Mouse (Mus musculus): ENCODE measurements around the gene B230118H07Rik.

B230118H07Rik gene

DNA sequence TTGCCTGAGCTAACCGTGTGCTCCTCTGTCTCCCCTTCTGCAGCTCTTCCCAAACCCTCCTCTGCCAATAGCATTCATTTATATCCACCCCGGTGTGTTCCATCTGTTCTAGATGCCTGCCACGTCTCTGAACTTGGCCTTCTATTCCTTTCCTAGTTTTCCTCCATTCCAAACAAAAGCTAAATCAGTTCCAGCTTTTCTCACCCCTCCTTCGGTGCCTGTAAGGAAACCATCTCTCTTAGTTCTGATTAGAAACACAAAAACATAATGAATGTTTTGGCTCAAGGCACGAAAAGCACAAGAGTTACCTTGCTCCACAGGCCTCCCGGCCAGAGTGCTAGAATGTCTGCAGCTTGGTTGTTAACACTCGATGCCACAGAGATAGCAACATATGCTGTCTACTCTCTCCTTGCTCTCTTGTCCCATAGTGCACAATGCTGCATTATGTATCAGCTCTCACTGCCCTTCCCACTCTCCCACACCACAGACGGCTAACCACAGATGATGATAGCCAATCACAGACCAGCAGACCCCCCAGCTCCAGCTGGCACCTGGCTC, at the start of gene B230118H07Rik, which contains the start of gene Rag1:
Gene B230118H07Rik, minus strand, starts transcription at position 419 of the 558 bp plus-strand sequence.
Gene Rag1, minus strand, starts transcription at position 388 of the 558 bp plus-strand sequence.
- no peak for DNase-seq (ENCODE audit: inconsistent age in 2 of 2, low spot score in 1 of 2)

DNA sequence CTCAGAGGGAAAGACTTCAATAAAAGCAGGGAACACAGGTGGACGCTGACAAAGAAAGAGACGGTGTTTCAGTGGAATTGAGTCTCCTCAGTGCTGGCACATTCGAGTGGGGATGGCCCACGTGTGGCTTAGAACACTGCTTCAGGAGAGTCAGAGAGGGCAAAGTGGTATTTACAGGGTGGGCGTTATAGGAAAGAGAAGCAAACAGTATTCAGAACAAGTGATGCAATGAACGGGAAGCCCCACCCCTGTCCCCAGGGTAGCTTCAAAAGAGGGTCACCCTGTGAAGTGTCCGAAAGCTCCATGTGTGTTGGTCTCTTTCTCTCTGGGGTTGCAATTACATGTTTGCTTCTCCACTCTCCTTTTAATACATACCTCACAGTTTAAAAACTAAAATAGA, 46.3 kb upstream of the B230118H07Rik start:
- no peak for DNase-seq (ENCODE audit: inconsistent age in 2 of 2, low spot score in 1 of 2)

DNA sequence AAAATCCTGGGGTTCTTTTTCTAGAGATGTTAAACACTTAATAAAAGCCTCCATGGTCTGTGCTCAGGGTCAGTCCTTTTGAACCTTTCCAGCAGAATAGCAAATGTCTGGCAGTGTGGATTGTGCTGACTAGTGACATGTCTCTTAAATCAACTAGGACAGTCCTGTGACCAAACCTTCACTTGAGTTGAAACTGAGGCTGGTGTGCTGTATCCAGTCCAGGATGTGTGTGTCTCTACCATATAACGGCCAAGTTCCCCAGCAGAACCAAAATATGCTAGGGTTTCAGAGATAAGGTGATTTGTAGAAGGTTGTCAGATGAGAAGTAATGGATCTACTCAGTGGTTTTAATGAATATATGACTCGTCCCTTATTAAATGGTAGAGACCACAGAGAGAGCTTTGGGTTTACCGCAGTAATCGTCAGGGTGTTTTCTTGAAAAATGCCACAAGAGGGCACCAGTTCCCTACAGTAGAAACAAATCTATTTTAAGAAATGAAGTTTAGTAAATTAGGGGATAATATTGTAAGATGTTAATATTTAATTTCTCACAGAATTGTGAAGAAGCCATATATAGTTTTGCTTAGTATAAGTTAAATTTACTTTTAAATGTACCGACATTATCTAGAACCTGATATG, 44.4 kb upstream of the B230118H07Rik start:
- peak in 1 of 2 experiments; percentile 65 for DNase-seq (ENCODE audit: inconsistent age in 2 of 2, low spot score in 1 of 2)

DNA sequence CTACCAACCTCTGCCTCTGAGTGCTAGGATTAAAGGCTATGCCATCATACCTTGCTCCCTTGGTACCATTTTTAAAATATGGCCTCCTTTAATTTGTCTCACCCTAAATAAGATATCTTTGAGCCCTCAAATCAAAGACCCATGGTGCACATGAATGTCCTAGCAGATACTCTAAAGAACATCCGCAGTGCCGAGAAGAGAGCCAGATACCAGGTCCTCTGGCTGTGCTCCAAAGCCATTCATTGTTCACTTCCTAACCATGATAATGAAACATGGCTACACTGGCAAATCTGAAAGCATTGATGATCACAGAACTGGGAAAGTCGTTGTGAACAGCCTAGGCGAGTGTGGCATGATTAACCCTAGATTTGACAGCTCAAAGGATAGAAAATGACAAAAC, 43.7 kb upstream of the B230118H07Rik start:
- no peak for DNase-seq (ENCODE audit: inconsistent age in 2 of 2, low spot score in 1 of 2)

DNA sequence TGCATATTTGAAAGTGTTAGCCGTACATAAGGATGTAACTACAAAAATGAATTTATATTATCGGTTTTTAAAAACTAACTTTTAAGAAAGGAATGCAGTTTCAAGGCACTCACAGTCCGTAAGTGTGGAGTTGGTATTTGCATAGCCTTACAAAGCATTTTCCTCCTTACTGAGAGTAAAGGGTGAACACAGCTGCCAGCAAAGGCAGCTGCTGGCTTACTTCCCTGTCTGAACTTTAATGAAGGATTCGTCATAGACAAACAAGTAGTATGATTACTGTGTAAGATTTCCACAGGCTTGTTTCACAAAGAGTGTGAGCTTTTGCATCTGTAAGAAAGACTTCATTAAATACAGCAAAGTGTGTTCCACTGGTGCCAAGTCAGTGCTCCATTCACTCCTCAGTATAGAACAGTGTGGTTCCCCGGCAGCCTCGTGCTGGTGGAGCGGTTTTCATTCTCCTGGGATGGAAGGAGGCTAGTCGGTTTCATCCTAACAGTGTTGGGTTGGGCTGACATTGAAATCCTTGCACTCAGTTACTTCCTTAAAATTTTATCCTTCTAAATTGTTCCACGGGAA, 41.0 kb upstream of the B230118H07Rik start:
- DNase-seq (ENCODE audit: inconsistent age in 2 of 2, low spot score in 1 of 2) = no peak

DNA sequence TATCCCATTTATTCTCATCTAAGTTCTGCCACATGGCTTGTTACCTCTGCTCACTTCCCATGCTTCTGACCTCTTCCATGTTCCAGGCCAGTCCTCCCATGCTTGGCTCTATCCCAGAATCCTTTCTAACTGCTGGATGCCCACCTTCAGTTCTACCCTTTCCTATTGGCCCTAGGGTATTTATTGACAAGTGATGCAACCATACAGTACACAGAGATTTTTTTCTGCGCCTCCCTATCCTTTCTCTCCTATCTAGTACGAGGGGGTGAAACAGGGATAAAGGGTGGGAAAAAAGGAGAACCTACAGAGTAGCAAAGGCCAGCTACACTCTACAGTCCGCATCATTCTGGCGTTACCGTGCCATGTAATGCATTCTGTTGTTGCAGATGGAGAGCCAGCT, 38.7 kb upstream of the B230118H07Rik start:
- no peak for DNase-seq (ENCODE audit: inconsistent age in 2 of 2, low spot score in 1 of 2)

DNA sequence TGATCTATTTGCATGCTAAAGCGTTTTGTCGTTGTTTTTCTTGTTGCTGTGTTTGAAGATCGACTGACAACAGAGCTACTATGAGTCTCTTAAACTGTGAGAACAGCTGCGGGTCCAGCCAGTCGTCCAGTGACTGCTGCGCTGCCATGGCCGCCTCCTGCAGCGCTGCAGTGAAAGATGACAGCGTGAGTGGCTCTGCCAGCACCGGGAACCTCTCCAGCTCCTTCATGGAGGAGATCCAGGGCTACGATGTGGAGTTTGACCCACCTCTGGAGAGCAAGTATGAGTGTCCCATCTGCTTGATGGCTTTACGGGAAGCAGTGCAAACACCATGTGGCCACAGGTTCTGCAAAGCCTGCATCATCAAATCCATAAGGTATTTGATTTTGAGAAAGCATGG, 35.1 kb upstream of the B230118H07Rik start:
- peak in 1 of 2 experiments; percentile 36 for DNase-seq (ENCODE audit: inconsistent age in 2 of 2, low spot score in 1 of 2)

DNA sequence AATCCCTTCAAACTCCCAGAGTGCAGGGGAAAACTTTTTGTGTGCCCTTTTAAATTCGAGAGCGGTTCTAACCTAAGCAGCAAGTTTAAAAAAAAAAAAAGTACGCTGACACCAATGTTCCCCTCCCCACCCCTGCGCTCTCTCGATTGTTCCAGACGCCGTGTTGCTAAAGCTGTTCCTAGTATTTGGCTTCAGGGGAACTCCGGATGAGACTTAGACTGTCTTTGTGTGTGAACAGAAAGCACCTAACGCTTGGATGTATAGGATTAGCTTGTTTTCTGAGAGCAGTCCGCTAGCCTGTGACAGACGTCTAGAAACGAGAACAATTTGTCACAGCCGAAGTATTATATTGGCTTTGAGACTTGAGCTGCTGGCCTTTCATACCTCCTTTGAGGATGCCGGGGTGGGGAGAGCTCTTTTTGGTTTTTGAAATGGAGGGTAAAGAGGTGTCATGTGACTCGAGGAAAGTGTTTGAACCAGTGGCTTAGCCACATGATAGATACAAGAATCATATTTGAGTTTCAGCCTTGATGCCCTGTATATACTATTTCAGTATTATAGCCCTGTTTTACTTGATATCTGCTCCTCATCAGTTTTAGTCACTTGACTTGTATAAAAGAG, 29.9 kb upstream of the B230118H07Rik start:
- DNase-seq (ENCODE audit: inconsistent age in 2 of 2, low spot score in 1 of 2) = peak in 1 of 2 experiments; percentile 65

DNA sequence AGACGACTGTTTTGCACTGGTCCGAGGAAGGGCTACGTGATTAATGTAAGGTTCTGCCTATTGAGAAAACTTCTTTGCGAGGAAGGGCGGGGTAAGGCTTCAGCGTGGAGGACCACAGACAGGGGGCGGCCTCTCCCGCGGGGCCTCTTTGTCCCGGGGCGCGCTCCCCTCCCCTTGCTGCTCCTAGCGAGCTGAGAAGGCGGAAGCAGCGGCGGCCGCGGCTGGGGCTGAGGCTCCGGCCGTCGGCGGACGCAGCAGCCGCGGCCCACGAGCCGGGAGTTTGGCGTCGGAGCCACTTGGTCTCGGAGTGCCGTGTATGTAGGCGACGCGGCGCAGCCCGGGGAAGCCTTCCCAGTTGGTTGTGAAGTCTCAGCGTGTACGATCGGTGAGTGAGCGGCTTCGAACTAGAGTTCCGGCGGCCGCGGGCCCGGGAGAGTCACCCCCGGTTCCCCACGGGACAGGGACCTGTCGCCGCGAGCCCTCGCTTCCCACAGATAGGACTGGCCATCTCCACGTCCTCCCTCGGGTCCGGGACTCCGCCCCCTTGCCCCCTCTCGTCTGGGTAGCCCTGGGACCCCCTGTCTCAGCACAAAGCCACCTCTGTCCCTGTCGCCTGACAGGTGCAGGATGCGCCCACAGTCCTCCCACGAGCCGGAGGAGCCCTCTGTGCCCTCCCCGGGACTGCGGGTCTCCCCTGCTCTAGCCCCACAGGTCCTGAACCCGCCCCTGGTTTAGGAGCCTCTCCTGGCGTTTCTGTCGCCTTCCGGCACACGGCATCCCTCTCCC, 29.1 kb upstream of the B230118H07Rik start, which contains the start of gene Traf6:
Gene Traf6, plus strand, starts transcription at position 194 of the 786 bp plus-strand sequence.
- DNase-seq (ENCODE audit: inconsistent age in 2 of 2, low spot score in 1 of 2) = peak; percentile 89 to 95

DNA sequence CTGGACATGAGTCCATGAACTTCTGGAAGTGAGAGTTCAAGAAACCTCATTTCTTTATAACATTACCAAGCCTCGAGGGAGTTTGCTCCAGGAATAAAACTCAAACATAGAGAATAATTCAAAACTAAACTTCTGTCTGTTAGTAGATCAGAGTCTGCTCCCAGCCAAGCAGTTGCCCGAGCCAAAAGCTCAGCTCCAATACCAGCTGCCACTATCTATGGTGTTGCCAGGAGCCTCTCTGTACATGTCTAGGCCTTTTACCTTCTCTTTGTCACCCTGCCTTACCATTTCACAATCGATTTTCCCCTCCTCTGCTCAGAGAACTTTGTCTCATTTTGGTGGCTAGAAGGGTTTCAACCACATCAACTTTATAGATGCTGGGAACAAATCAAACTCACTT, 24.2 kb upstream of the B230118H07Rik start:
- DNase-seq (ENCODE audit: inconsistent age in 2 of 2, low spot score in 1 of 2) = no peak

DNA sequence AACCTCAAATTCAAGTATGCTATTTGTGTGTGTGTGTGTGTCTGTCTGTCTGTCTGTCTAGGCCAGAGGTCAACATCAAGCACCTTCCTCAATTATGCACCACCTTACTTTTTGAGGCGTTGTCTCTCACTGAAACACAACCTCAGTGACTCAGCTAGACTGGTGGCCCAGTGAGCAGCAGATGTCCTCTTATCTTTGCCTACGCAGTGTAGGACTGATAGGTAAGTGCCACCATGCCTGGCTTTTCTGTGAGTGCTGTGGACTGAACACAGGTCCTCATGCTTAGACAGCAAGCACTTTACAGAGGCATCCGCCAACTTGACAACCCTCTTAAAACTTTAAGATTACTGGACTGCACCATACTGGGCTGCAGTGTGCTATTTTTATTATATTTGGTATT, 19.4 kb upstream of the B230118H07Rik start:
- DNase-seq (ENCODE audit: inconsistent age in 2 of 2, low spot score in 1 of 2) = no peak

DNA sequence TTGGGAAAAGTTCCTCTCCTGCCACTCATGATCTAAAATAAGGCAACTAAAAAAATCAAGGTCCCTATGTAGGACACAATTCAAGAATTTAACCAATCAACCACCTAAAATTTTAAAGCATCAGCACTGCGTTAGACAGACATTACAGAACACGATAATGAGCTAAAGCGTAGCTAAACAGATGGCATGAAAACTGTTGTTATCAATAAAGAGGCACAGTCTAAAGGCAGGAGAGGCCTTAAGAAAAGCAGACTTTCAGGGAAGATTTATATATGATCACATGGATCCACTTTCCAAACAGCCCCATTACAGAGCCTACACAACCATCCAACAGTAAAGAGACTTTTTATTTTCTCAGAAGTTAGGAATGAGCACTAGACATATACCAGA, 16.4 kb upstream of the B230118H07Rik start:
- DNase-seq (ENCODE audit: inconsistent age in 2 of 2, low spot score in 1 of 2) = no peak

DNA sequence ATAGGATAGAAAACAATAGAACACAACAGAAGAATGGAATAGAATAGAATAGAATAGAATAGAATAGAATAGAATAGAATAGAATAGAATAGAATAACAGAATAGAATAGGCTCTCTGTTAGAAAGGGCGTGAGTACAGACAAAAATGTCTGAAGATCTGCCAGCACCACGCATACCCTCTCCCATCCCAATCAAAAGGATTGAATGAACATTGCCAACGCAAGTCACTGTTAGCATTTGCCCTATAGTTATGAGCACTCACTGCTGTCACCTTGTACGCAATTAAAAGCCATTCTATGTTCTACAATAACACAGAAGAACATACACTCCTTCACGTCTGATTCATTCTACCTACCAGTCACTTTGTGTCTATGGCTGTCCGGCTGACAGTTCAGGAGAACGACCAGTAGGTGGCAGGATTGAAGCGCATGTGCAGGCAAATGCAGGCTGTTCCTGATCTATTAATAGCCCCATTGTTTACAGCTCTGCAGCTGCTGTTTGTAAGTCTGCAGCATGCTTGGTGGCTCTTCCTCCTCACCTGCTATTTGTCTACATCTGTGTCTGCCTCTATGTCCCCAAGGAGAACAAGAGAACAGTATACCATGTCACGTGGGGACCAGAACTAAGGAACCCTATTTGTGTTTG, 15.8 kb upstream of the B230118H07Rik start:
- DNase-seq (ENCODE audit: inconsistent age in 2 of 2, low spot score in 1 of 2) = peak; percentile 53 to 90

DNA sequence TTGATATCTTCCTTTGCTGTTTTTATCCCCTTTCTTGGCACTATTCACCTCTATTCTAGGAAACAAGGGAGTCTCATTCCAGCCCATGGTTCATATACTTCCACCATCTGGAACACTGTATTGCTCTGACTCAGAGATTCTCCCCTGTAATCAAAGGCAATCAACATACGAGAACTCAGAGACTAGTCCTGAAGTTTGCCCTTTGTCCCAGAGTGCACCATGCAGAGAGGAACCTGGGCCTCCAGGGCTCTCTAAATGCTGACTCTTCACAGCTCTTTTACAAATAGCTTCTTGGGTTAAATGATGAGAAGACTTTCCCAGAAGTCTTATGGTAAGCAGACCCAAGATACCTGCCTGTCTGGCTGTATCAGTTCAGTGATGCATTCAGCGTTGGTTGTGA, 11.2 kb upstream of the B230118H07Rik start:
- no peak for DNase-seq (ENCODE audit: inconsistent age in 2 of 2, low spot score in 1 of 2)

DNA sequence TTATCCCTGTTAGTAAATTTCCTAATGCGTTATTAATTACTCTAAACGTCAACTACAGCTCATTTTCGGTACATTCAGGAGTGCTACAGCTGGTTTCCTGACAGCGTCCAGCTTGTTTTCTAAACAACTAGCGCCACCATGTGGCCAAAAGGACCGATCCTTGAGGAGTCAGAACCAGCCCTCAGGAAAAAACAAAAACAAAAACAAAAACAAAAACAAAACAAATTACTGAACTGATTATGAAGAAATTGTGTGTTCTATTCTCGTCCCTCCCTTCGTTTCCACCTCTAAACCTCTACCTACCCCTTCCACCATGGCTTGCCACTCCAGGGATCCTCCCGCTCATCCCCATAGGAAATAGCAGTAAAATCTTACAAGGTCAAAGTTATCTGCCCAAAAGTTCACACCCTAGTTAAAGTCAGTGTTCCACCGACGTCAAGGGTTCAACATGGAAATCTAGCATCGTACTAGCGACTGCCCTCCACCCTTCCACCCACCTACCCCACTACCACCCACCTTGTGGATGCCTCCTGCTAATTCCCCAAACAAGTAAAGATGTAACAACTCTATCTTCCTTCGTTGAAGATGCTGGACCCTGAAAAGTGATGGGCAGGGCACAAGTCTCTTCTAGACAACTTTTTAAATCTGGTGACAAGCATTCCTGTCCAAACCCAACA, 3.7 kb upstream of the B230118H07Rik start:
- DNase-seq (ENCODE audit: inconsistent age in 2 of 2, low spot score in 1 of 2) = peak; percentile 54 to 89

DNA sequence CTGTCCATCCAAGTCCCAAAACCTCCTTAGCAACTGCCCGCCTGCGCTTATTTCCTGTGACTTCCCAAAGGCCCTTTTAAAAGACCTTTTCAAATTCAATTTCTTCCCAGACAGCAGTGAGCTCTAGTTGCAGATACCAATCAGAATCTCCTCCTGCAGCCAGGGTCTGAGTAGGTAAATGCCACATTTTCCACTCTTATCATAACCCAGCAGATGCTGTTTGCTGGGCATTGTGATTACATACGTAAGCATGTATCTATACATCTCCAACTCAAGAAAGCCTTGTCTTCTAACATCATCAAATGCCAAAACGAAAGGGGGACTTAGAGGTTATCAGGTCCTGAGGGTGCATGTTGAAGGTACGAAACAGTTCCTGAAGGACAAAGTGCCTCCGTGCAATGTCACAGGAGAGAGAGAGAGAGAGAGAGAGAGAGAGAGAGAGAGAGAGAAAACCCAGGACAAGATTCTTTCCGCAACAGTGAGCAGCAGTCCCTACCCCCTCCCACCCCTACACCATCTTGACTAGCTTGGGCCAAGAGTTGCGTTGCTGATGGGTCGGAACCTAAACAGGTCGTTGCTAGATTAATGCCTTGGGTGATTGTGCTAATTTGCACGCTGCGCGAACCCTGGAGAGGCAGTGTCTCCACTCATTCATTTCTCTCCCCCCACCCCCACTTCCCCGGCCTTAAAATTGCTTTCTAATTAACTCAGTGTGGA, 3.0 kb upstream of the B230118H07Rik start:
- no peak for DNase-seq (ENCODE audit: inconsistent age in 2 of 2, low spot score in 1 of 2)

DNA sequence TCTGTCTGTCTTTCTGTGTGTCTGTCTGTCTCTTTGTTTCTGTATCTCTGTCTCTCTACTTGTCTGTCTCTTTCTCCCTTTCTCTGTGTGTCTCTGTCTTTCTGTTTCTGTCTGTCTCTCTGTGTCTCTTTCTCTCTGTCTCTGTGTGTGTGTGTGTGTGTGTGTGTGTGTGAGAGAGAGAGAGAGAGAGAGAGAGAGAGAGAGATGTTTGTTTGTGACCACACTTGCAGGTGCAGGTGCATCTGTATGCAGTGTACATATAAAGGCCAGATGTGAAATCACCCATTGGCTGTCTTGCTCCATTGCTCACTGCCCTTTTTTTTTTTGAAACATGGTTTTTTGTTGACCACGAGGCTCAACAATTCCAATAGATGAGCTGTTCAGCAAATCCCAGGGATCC, 1.1 kb upstream of the B230118H07Rik start:
- no peak for DNase-seq (ENCODE audit: inconsistent age in 2 of 2, low spot score in 1 of 2)

DNA sequence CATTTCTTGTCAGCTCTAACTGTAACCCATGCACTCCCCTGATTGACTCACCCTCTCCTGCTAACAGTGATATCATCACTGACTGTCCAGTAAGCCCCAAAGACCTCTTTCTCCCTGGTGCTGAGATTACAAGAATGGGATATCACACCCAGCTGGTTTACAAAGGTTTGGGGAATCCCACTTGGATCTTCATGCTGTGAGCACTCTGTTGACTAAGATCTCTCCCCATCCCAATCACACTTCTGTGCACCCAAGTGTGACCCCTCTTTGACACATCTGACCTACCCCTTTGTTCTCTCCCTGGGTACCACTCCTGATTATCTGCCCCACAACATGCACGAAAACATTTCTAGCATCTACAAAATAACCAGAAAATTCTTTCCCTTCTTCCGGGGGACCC, 971 bp downstream of the B230118H07Rik start:
- DNase-seq (ENCODE audit: inconsistent age in 2 of 2, low spot score in 1 of 2) = no peak

DNA sequence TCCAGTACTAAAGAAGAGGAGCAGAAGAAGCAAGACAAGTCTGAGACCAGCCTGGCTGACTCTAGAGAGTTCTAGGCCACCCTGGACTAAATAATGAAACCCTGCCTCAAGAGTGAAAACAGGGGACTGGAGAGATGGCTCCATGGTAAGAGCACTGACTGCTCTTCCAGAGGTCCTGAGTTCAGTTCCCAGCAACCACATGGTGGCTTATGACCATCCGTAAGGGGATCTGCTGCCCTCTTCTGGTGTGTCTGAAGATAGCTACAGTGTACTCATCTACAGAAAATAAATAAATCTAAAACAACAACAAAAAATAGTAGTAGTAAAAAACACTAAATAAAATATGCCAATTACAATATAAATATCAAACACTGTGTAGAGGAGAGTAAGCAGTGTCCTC, 3.5 kb downstream of the B230118H07Rik start:
- DNase-seq (ENCODE audit: inconsistent age in 2 of 2, low spot score in 1 of 2) = no peak

Measured in adrenal gland, adult (tissue).